Mouse (Mus musculus) gastrocnemius, adult 8-10 months (tissue): ENCODE data around the gene Nexn. TPM values are rescaled to one million over a fixed set of nuclear protein-coding genes. Genes with fewer than 3 reads are reported as not detected.
A peak's percentile ranks its signal among the peaks of the same experiment; 100 is the strongest.

ENCODE experiments used
- DNase-seq, 2 experiments: peaks; one replicate each; pipeline ENCODE4 v3.0.0; 2022; ENCODE audit warnings: low spot score in 2 of 2
- total RNA-seq, 4 experiments: library from RNA; stranded (reverse); gene quantifications; 2 replicates each; pipeline ENCODE4 v1.2.4; 2022

Nexn gene
- total RNA-seq, 4 experiments from 2014 or later, result 201 to 345 (median 252) TPM

GRCm38 (mm10) chr3:152239592-152239991 lies 26.6 kb downstream of the Nexn start:
- DNase-seq, result no peak

GRCm38 (mm10) chr3:152238836-152239235 lies 27.3 kb downstream of the Nexn start:
- no peak for DNase-seq

- no peak for DNase-seq
Observed at GRCm38 (mm10) chr3:152235805-152236204, 30.3 kb downstream of the Nexn start.

GRCm38 (mm10) chr3:152235238-152235637 lies 30.9 kb downstream of the Nexn start:
- no peak for DNase-seq

GRCm38 (mm10) chr3:152231333-152232100 lies 34.6 kb downstream of the Nexn start:
- DNase-seq, result no peak

GRCm38 (mm10) chr3:152229271-152229670 lies 36.9 kb downstream of the Nexn start:
- DNase-seq, result no peak

- DNase-seq, result no peak
Observed at GRCm38 (mm10) chr3:152228843-152229242, 37.3 kb downstream of the Nexn start.

- DNase-seq, result no peak
Observed at GRCm38 (mm10) chr3:152225906-152226305, 40.2 kb downstream of the Nexn start.

DNA sequence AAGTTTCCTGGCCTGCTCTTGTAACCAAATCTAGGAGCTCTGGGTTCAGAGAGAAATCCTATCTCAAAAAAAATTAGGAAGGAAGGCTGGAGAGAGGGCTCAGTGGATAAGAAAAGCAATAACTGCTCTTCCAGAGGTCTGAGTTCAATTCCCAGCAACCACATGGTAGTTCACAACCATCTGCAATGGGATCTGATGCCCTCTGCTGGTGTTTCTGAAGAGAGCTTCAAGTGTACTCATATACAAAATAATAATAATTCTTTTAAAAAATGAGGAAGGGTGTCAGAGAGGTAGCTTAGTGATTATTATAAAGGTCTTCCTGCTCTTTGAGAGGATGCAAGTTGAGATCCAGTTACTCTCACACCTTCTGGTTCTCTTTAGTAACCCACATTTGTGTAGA lies 41.2 kb downstream of the Nexn start:
- DNase-seq, result no peak

- DNase-seq, result no peak
Observed at GRCm38 (mm10) chr3:152213416-152213815, 52.7 kb downstream of the Nexn start.

GRCm38 (mm10) chr3:152211731-152212279 lies 54.3 kb downstream of the Nexn start:
- no peak for DNase-seq

GRCm38 (mm10) chr3:152210728-152211391 lies 55.3 kb downstream of the Nexn start:
- peak; percentile 17 to 37 for DNase-seq

DNA sequence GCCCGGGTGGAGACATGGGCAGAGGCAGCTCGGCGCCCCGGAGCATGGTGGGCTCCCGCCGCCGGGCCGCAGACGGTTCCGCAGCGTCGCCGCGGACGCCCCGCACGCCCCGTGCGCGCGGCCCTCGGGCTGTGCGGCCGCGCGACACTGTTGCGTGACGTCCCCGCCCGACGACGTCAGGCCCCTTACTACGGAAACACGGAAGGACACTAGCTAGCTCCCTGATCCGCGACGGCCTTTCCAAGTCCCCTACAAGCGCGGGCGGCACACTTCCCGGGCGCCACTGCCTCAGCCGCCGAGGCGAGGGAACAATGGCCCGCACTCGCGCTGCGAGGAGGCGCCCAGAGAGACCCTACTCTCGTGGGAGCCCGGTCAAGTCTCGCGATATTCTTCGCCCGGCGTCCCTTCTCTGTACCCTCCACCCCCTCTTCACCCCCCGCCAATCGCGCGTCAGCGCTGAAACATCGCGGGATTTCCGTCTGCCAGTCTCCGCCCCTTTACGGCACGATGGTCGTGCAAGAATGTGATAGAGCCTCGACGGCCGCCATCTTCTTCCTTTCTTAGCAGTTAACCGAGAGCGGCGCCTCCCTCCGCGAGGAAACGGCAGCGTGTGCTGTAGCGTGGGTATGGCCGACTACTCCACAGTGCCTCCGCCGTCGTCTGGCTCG lies 56.0 kb downstream of the Nexn start, which contains the start of the genes Dnajb4 and Fubp1:
Dnajb4 (minus strand) TSS at position 336 of the 668 bp plus-strand sequence.
Fubp1 (plus strand) TSS at position 456 of the 668 bp plus-strand sequence.
- peak; percentile 99 for DNase-seq

- DNase-seq, result peak in 1 of 2 experiments; percentile 19
Observed at GRCm38 (mm10) chr3:152209177-152209966, 56.8 kb downstream of the Nexn start.

DNA sequence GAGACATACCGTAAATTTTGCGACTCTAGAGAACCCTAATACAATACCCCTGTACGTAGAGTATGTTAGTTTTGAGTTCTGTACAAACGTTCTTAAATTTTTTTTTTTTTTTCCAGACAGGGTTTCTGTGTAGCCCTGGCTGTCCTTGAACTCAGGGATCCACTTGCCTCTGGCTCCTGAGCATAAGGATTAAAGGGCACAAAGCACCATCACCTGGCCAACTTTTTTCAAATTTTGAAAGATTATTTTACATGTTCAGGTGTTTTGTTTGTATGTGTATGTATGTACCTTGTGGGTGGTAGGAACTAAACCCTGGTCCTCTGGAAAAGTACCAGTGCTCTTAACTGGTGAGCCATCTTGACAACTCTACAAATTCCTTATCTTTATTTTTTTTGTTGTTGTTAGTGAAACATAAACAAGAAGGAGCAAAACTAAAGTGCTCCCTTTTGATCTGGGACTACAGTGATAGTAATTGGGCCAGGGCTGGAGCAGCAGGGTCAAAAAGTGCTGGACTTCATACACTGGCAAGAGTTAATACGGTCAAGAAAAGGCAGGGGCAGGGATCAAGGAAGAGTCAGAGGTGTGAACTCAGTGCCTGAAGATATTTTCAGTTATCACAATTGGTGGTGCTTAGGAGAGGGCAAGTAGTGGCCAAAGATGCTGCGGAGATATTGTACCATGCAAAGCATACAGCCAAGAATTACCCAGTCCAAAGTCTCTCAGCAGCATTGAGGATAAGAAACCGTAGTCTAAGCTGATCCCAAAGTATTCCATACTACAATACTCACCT lies 57.9 kb downstream of the Nexn start:
- no peak for DNase-seq

DNA sequence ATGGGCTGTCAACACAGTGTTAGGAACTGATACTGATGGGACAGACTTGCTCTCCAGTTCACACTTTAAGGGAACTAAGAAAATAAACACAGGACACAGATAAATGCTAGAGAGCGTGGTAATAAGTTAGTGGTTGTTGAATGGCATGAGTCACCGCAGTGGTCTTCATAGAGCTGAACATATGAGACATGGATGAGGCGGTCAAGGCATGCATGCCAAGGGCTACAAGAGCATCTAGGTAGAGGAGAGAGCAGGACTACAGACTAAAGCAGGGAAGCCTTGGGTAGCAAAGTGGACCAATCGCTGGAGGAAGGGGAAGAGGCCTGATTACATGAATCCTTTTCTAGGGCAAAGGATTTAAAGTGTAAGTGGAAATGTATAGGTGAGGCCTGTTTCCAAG lies 59.0 kb downstream of the Nexn start:
- DNase-seq, result no peak

DNA sequence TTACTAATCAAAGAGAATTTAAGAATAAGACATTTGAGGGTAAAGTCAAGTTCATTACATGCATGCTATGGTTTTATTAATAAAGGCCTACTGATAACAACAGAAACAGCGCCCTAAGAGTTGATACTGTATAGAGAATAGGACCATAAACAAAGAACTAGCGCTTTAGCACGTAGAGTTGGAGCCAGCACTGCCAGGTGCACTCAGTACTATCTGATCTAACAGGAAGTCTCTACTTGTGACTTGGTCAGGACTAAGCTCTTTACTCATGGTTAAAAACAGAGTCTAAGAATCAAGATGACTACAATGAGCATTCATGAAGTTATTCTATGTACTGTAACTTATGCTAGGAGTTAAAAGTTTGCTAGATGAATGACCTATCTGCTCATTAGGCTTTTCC lies 61.6 kb downstream of the Nexn start:
- no peak for DNase-seq

- DNase-seq, result no peak
Observed at GRCm38 (mm10) chr3:152203996-152204395, 62.2 kb downstream of the Nexn start.

DNA sequence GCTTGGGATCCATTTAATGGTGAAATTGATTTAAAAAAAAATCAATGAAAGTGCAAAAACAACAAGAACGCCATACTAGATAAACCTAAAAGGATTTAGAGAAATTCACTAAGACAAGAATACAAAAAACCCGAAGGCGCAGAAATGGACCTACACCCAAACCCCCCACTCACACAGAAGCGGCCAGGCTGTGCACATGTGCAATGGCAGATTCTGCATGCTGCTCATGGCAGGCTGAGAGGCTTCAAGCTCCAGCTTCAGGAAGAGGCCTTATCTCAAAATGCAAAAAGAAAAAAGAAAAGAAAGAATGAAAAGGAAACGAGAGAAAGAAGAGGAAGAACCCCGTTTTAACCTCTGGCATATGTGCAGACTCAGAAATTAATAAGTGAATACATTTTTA lies 62.7 kb downstream of the Nexn start:
- DNase-seq, result no peak

DNA sequence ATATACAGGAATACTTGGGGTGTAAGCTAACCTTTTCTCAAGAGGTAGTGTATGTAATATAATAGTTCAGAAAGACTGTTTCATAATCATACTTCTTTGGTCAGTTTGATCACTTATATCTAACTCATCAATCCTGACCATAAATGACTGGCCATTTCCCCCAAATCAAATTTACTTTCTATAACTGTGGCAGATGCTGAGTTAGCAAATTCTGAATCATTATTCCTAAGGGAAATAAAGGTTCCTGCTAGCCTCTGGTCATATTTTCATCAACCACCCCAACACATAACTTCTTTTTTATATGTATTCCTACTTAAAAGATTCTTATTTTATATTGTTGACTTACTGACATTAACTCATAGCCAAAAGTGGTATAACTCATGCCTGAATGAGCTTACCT lies 63.2 kb downstream of the Nexn start:
- DNase-seq, result no peak
